Comparison of ENCODE assay signal across 8 mouse cellular contexts in the genomic region with DNA sequence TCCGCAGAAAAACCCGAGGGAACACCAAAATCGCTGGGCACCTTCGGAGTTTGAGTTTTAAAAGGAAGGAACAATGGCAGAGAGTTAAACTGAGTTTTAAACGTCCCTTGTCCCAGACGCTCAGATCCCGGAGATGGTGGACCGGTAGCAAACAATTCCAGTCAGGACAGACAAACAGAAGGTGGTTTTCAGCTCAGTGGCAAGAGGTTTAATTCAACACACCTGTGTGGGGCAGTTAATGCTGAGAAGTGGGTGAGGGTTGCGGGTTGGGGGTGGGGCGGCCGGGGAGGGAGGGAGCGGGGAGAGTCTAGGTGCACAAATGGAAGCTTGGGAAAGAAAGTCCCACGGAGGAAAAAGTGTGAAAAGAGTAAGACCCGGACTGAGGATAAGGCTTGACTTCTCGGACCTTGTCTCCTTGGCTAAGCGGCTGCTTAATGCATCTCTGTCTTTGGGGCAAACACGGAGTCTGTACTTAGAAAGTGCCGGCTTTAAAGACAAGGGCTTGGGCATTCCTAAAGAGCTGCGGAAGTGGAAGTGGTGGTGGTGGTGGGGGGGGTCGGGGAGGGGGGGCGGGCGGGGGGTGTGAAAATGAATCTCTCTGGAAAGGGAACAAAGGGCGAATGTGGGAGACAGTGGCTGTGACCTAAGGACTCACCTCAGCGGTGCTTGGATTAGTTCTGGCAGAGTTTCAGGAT. TPM values are rescaled to one million over a fixed set of nuclear protein-coding genes. Genes with fewer than 3 reads are reported as not detected.
DNase-seq lines count a peak whose midpoint lies in the region; ATAC-seq lines count a peak whose summit lies in the region.

No protein-coding gene starts in this region.

- no peak overlapping the region for H3K27ac ChIP-seq in kidney, embryonic 14.5 days (ENCODE audit: low read depth, low read length)
- H3K27ac ChIP-seq in embryonic facial prominence, embryonic 13.5 days: no peak overlapping the region
- H3K27ac ChIP-seq in limb, embryonic 10.5 days: peak overlapping the region; percentile 86
- no peak overlapping the region for H3K27ac ChIP-seq in neural tube, embryonic 12.5 days

- H3K9ac ChIP-seq in kidney, embryonic 14.5 days (ENCODE audit: low read depth, low read length): peak overlapping the region; percentile 47; the same call in 1 of the 2 replicates
- 0 out of 2 replicates have a peak overlapping the region, but pooled peaks have one; percentile 54 for H3K9ac ChIP-seq in embryonic facial prominence, embryonic 13.5 days
- peak overlapping the region; percentile 48; the same call in 1 of the 2 replicates for H3K9ac ChIP-seq in neural tube, embryonic 12.5 days

- no peaks in the 10 kb centered on the region; the same call in 1 of the 2 replicates for H3K27me3 ChIP-seq in kidney, embryonic 14.5 days (ENCODE audit: control insufficient read depth, insufficient read depth, low read length)
- H3K27me3 ChIP-seq in embryonic facial prominence, embryonic 13.5 days: peaks cover 8% of the 10 kb centered on the region
- H3K27me3 ChIP-seq in limb, embryonic 10.5 days (ENCODE audit: low read depth, poor library complexity, severe bottlenecking): no peaks in the 10 kb centered on the region
- H3K27me3 ChIP-seq in neural tube, embryonic 12.5 days (replicated peaks): no peaks in the 10 kb centered on the region; the same call in 1 of the 2 replicates

- no peaks in the 10 kb centered on the region for H3K36me3 ChIP-seq in kidney, embryonic 14.5 days (ENCODE audit: control insufficient read depth, insufficient read depth, low read length)
- no peaks in the 10 kb centered on the region for H3K36me3 ChIP-seq in embryonic facial prominence, embryonic 13.5 days
- H3K36me3 ChIP-seq in limb, embryonic 10.5 days: no peaks in the 10 kb centered on the region
- no peaks in the 10 kb centered on the region for H3K36me3 ChIP-seq in neural tube, embryonic 12.5 days

- H3K4me1 ChIP-seq in kidney, embryonic 14.5 days (ENCODE audit: control insufficient read depth, insufficient read depth, low read length): peaks cover 6% of the 10 kb centered on the region; the same call in 1 of the 2 replicates
- peaks cover 11% of the 10 kb centered on the region for H3K4me1 ChIP-seq in embryonic facial prominence, embryonic 13.5 days
- peaks cover 30% of the 10 kb centered on the region for H3K4me1 ChIP-seq in limb, embryonic 10.5 days
- H3K4me1 ChIP-seq in neural tube, embryonic 12.5 days: peaks cover 16% of the 10 kb centered on the region; the same call in 1 of the 2 replicates

- peak overlapping the region; percentile 68 for H3K4me2 ChIP-seq in kidney, embryonic 14.5 days (replicated peaks; ENCODE audit: low read depth, low read length)
- H3K4me2 ChIP-seq in embryonic facial prominence, embryonic 13.5 days: peak overlapping the region; percentile 77
- peak overlapping the region; percentile 75 for H3K4me2 ChIP-seq in neural tube, embryonic 12.5 days (replicated peaks)

- DNase-seq in kidney, postnatal 10 days: no peak
- DNase-seq in limb, embryonic 10.5 days (ENCODE audit: low spot score): peak; percentile 69
- no peak for DNase-seq in urinary bladder, postnatal 25 days (ENCODE audit: low spot score)
- no peak for DNase-seq in cerebellum, adult 8-10 months
- no peak for DNase-seq in gastrocnemius, postnatal 4 days (ENCODE audit: low spot score in 2 of 2)

- no peaks in the 10 kb centered on the region for H3K9me3 ChIP-seq in kidney, embryonic 14.5 days (ENCODE audit: control insufficient read depth, low read length)
- no peaks in the 10 kb centered on the region for H3K9me3 ChIP-seq in embryonic facial prominence, embryonic 13.5 days
- H3K9me3 ChIP-seq in limb, embryonic 10.5 days (replicated peaks): no peaks in the 10 kb centered on the region
- H3K9me3 ChIP-seq in neural tube, embryonic 12.5 days: no peaks in the 10 kb centered on the region

- ATAC-seq in kidney, embryonic 14.5 days (ENCODE audit: low FRiP score, low TSS enrichment): no peak; the same call in 1 of the 2 replicates
- ATAC-seq in embryonic facial prominence, embryonic 13.5 days (ENCODE audit: insufficient number of reproducible peaks, insufficient read depth, low FRiP score, low TSS enrichment, low read depth): peak; percentile 22; the same call in 1 of the 2 replicates
- 0 out of 2 replicates have a peak, but pooled peaks have one; percentile 18 for ATAC-seq in neural tube, embryonic 12.5 days (ENCODE audit: low FRiP score, low read depth)

- H3K4me3 ChIP-seq in kidney, embryonic 14.5 days (ENCODE audit: low read length): peak overlapping the region; percentile 40
- H3K4me3 ChIP-seq in embryonic facial prominence, embryonic 13.5 days: peak overlapping the region; percentile 41
- H3K4me3 ChIP-seq in limb, embryonic 10.5 days: peak overlapping the region; percentile 56
- peak overlapping the region; percentile 30 for H3K4me3 ChIP-seq in neural tube, embryonic 12.5 days

- 1% methylated on average over 24 of the region's 24 CpGs for WGBS in kidney, embryonic 14.5 days
- WGBS in embryonic facial prominence, embryonic 13.5 days: under 1% methylated on average over 24 of the region's 24 CpGs
- WGBS in limb, embryonic 10.5 days: under 1% methylated on average over 24 of the region's 24 CpGs
- under 1% methylated on average over 22 of the region's 24 CpGs for WGBS in neural tube, embryonic 12.5 days

RNA-seq across cellular contexts. Expression of a gene that starts 10.2 kb away (rescaled TPM):
- polyA plus RNA-seq in kidney, embryonic 14.5 days (2014; fragmentation: Nextera tagmentation; extraction: Ambion mirVana): 1.2 and 2.3 TPM in 2 replicates
- polyA plus RNA-seq in embryonic facial prominence, embryonic 13.5 days (2015; fragmentation: Nextera tagmentation; extraction: Ambion mirVana): 0.80 and 0.99 TPM in 2 replicates
- polyA plus RNA-seq in limb, embryonic 10.5 days (2016; fragmentation: Nextera tagmentation; extraction: Ambion mirVana): 0.65 and 0.68 TPM in 2 replicates
- 0.45 and 0.67 TPM in 2 replicates for polyA plus RNA-seq in neural tube, embryonic 12.5 days (2016; fragmentation: Nextera tagmentation; extraction: Ambion mirVana)
- 10 to 100 TPM; 32.2 to 40.5 TPM for total RNA-seq in gastrocnemius, postnatal 4 days (2021)

RNA-seq across cellular contexts. Expression of a gene that starts 12.4 kb away (rescaled TPM):
- polyA plus RNA-seq in kidney, embryonic 14.5 days (2014; fragmentation: Nextera tagmentation; extraction: Ambion mirVana): 0.10 TPM in 1 of 2 replicates, not detected in the other
- 0.36 TPM in 1 of 2 replicates, not detected in the other for polyA plus RNA-seq in embryonic facial prominence, embryonic 13.5 days (2015; fragmentation: Nextera tagmentation; extraction: Ambion mirVana)
- 0.11 and 0.16 TPM in 2 replicates for polyA plus RNA-seq in limb, embryonic 10.5 days (2016; fragmentation: Nextera tagmentation; extraction: Ambion mirVana)
- 0.20 and 0.41 TPM in 2 replicates for polyA plus RNA-seq in neural tube, embryonic 12.5 days (2016; fragmentation: Nextera tagmentation; extraction: Ambion mirVana)
- under 1 TPM in 1 of 2 experiments, not detected in 1; 0.08 TPM for total RNA-seq in gastrocnemius, postnatal 4 days (2021)

RNA-seq across cellular contexts. Expression of a gene that starts 14.1 kb away (rescaled TPM):
- 96.0 and 104 TPM in 2 replicates for polyA plus RNA-seq in kidney, embryonic 14.5 days (2014; fragmentation: Nextera tagmentation; extraction: Ambion mirVana)
- 120 and 127 TPM in 2 replicates for polyA plus RNA-seq in embryonic facial prominence, embryonic 13.5 days (2015; fragmentation: Nextera tagmentation; extraction: Ambion mirVana)
- polyA plus RNA-seq in limb, embryonic 10.5 days (2016; fragmentation: Nextera tagmentation; extraction: Ambion mirVana): 74.8 and 75.6 TPM in 2 replicates
- polyA plus RNA-seq in neural tube, embryonic 12.5 days (2016; fragmentation: Nextera tagmentation; extraction: Ambion mirVana): 123 and 127 TPM in 2 replicates
- total RNA-seq in gastrocnemius, postnatal 4 days (2021): 10 to 100 TPM; 18.1 to 19.7 TPM

RNA-seq across cellular contexts. Expression of a gene that starts 33.4 kb away (rescaled TPM):
- polyA plus RNA-seq in kidney, embryonic 14.5 days (2014; fragmentation: Nextera tagmentation; extraction: Ambion mirVana): 1.7 and 1.9 TPM in 2 replicates
- polyA plus RNA-seq in embryonic facial prominence, embryonic 13.5 days (2015; fragmentation: Nextera tagmentation; extraction: Ambion mirVana): 2.2 and 4.3 TPM in 2 replicates
- polyA plus RNA-seq in limb, embryonic 10.5 days (2016; fragmentation: Nextera tagmentation; extraction: Ambion mirVana): 1.3 and 1.4 TPM in 2 replicates
- 1.1 and 3.7 TPM in 2 replicates for polyA plus RNA-seq in neural tube, embryonic 12.5 days (2016; fragmentation: Nextera tagmentation; extraction: Ambion mirVana)
- total RNA-seq in gastrocnemius, postnatal 4 days (2021): under 1 TPM; 0.39 to 0.57 TPM

RNA-seq across cellular contexts. Expression of a gene that starts 34.1 kb away (rescaled TPM):
- 91.5 and 136 TPM in 2 replicates for polyA plus RNA-seq in kidney, embryonic 14.5 days (2014; fragmentation: Nextera tagmentation; extraction: Ambion mirVana)
- polyA plus RNA-seq in embryonic facial prominence, embryonic 13.5 days (2015; fragmentation: Nextera tagmentation; extraction: Ambion mirVana): 110 and 112 TPM in 2 replicates
- 164 and 168 TPM in 2 replicates for polyA plus RNA-seq in limb, embryonic 10.5 days (2016; fragmentation: Nextera tagmentation; extraction: Ambion mirVana)
- 113 and 115 TPM in 2 replicates for polyA plus RNA-seq in neural tube, embryonic 12.5 days (2016; fragmentation: Nextera tagmentation; extraction: Ambion mirVana)
- 10 to 100 TPM; 83.7 to 86.2 TPM for total RNA-seq in gastrocnemius, postnatal 4 days (2021)
